Mouse (Mus musculus) MEL (cell line): ENCODE measurements around the gene Olfr56. TPM values are rescaled to one million over a fixed set of nuclear protein-coding genes. Genes with fewer than 3 reads are reported as not detected.

Experiments used
- DNase-seq: peaks from one replicate; pipeline ENCODE4 v3.0.0; 2011; ENCODE audit warnings: low read depth, low spot score
- H3K27ac ChIP-seq: 2 replicates; pipeline ENCODE4 v1.5.1; 2012; ENCODE audit warnings: low read depth, mild to moderate bottlenecking, control low read depth, low read length, moderate library complexity; ENCODE audit not compliant: control insufficient read depth
- H3K27me3 ChIP-seq, 2 experiments: fragments of 150-350 bp in 1 of 2; sonication (generic) in 1 of 2; 2 replicates each; pipeline ENCODE4 v1.6.1; 2012; ENCODE audit warnings: low read length in 2 of 2, mild to moderate bottlenecking in 2 of 2, improper control_type of control experiment in 1 of 2, moderate library complexity in 1 of 2; ENCODE audit not compliant: insufficient read depth in 2 of 2, control insufficient read depth in 1 of 2
- H3K36me3 ChIP-seq, 2 experiments: 2 replicates each; pipeline ENCODE4 v1.6.1; 2012 to 2014; ENCODE audit warnings: low read length in 2 of 2, improper control_type of control experiment in 1 of 2, inconsistent platforms in 1 of 2, mild to moderate bottlenecking in 1 of 2; ENCODE audit not compliant: insufficient read depth in 2 of 2, control insufficient read depth in 1 of 2
- H3K4me1 ChIP-seq, 2 experiments: fragments of 150-350 bp in 1 of 2; sonication (generic) in 1 of 2; 2 replicates each; pipeline ENCODE4 v1.6.1; 2012; ENCODE audit warnings: low read length in 2 of 2, improper control_type of control experiment in 1 of 2, mild to moderate bottlenecking in 1 of 2; ENCODE audit not compliant: insufficient read depth in 2 of 2, control insufficient read depth in 1 of 2
- H3K4me3 ChIP-seq, 2 experiments: fragments of 150-350 bp in 1 of 2; sonication (generic) in 1 of 2; 2 replicates each; pipeline ENCODE4 v1.5.1; 2012; ENCODE audit warnings: low read depth in 2 of 2, low read length in 2 of 2, mild to moderate bottlenecking in 2 of 2, moderate library complexity in 2 of 2, control low read depth in 1 of 2, improper control_type of control experiment in 1 of 2; ENCODE audit not compliant: control insufficient read depth in 1 of 2, insufficient read depth in 1 of 2
- H3K79me2 ChIP-seq: 2 replicates; pipeline ENCODE4 v1.6.1; 2012; ENCODE audit warnings: mild to moderate bottlenecking, low read length, moderate library complexity; ENCODE audit not compliant: control insufficient read depth, poor library complexity, insufficient read depth
- H3K9ac ChIP-seq: 2 replicates; pipeline ENCODE4 v1.6.1; 2012; ENCODE audit warnings: low read depth, mild to moderate bottlenecking, control low read depth, low read length, moderate library complexity; ENCODE audit not compliant: control insufficient read depth, poor library complexity, severe bottlenecking
- H3K9me3 ChIP-seq: fragments of 150-350 bp; sonication (generic); replicated peaks from 2 replicates; pipeline ENCODE4 v1.6.1; 2012; ENCODE audit warnings: mild to moderate bottlenecking, low read length, improper control_type of control experiment, moderate library complexity; ENCODE audit not compliant: insufficient read depth
- CHD1 ChIP-seq: IDR thresholded peaks from 2 replicates; pipeline ENCODE4 v1.6.1; 2012; ENCODE audit warnings: low read depth, mild to moderate bottlenecking, inconsistent platforms, low read length, improper control_type of control experiment
- E2F4 ChIP-seq: IDR thresholded peaks from 2 replicates; pipeline ENCODE4 v1.6.1; 2011; ENCODE audit warnings: low read depth, low read length, improper control_type of control experiment, borderline replicate concordance
- ELF1 ChIP-seq: IDR thresholded peaks from 2 replicates; pipeline ENCODE4 v1.6.1; 2014; ENCODE audit warnings: low read depth, mild to moderate bottlenecking, inconsistent platforms, low read length, improper control_type of control experiment, moderate library complexity
- HCFC1 ChIP-seq: IDR thresholded peaks from 2 replicates; pipeline ENCODE4 v1.6.1; 2012; ENCODE audit warnings: low read depth, mild to moderate bottlenecking, inconsistent platforms, low read length, improper control_type of control experiment, moderate library complexity
- JUND ChIP-seq: IDR thresholded peaks from 2 replicates; pipeline ENCODE4 v1.6.1; 2011; ENCODE audit warnings: low read depth, mild to moderate bottlenecking, improper control_type of control experiment, low read length
- KAT2A ChIP-seq: conservative IDR thresholded peaks from 2 replicates; pipeline ENCODE4 v1.6.1; 2012; ENCODE audit warnings: low read depth, low read length, improper control_type of control experiment, inconsistent platforms
- MAFK ChIP-seq: IDR thresholded peaks from 2 replicates; pipeline ENCODE4 v1.6.1; 2011; ENCODE audit warnings: low read depth, mild to moderate bottlenecking, low read length, improper control_type of control experiment, borderline replicate concordance
- MAX ChIP-seq: IDR thresholded peaks from 2 replicates; pipeline ENCODE4 v1.6.1; 2011; ENCODE audit warnings: low read length, improper control_type of control experiment
- MYB ChIP-seq: IDR thresholded peaks from 2 replicates; pipeline ENCODE4 v1.6.1; 2011; ENCODE audit warnings: mild to moderate bottlenecking, low read depth, low read length, improper control_type of control experiment
- MYC ChIP-seq: IDR thresholded peaks from 2 replicates; pipeline ENCODE4 v1.6.1; 2011; ENCODE audit warnings: low read depth, mild to moderate bottlenecking, low read length, improper control_type of control experiment, moderate library complexity
- POLR2AphosphoS2 ChIP-seq: IDR thresholded peaks from 2 replicates; pipeline ENCODE4 v1.6.1; 2011; ENCODE audit warnings: low read length, improper control_type of control experiment
- POLR2AphosphoS5 ChIP-seq: IDR thresholded peaks from 2 replicates; pipeline ENCODE4 v1.6.1; 2012; ENCODE audit warnings: low read depth, borderline replicate concordance, mild to moderate bottlenecking, inconsistent platforms, low read length, moderate library complexity, mixed read lengths
- RAD21 ChIP-seq: IDR thresholded peaks from 2 replicates; pipeline ENCODE4 v1.6.1; 2011; ENCODE audit warnings: mild to moderate bottlenecking, low read depth, low read length, improper control_type of control experiment
- TAL1 ChIP-seq: IDR thresholded peaks from 2 replicates; pipeline ENCODE4 v1.6.1; 2012; ENCODE audit warnings: mild to moderate bottlenecking, inconsistent platforms, low read length, moderate library complexity, mixed read lengths
- TCF12 ChIP-seq: IDR thresholded peaks from 2 replicates; pipeline ENCODE4 v1.6.1; 2014; ENCODE audit warnings: low read depth, mild to moderate bottlenecking, inconsistent platforms, low read length, improper control_type of control experiment, moderate library complexity
- UBTF ChIP-seq: IDR thresholded peaks from 2 replicates; pipeline ENCODE4 v1.6.1; 2012; ENCODE audit warnings: low read depth, mild to moderate bottlenecking, inconsistent platforms, low read length, improper control_type of control experiment, moderate library complexity, borderline replicate concordance; ENCODE audit not compliant: insufficient read depth
- USF1 ChIP-seq: IDR thresholded peaks from 2 replicates; pipeline ENCODE4 v1.6.1; 2014; ENCODE audit warnings: low read depth, mild to moderate bottlenecking, inconsistent platforms, low read length, improper control_type of control experiment, moderate library complexity
- ZC3H11A ChIP-seq: IDR thresholded peaks from 2 replicates; pipeline ENCODE4 v1.6.1; 2012; ENCODE audit warnings: low read depth, mild to moderate bottlenecking, inconsistent platforms, low read length, improper control_type of control experiment
- polyA plus RNA-seq, 2 experiments: library from polyadenylated mRNA; stranded (reverse) in 1 of 2; unstranded in 1 of 2; fragments of >175 nt in 1 of 2; fragments of >200 nt in 1 of 2; gene quantifications; 2 replicates each; pipeline versions ENCODE4 v1.2.1 to v1.2.4; 2012; ENCODE audit warnings: low replicate concordance in 2 of 2, low read depth in 1 of 2; ENCODE audit not compliant: insufficient read length in 2 of 2, insufficient read depth in 1 of 2, missing spikeins in 1 of 2
- total RNA-seq: library from RNA; depleted of rRNA; stranded (reverse); fragments of 300-350 nt; gene quantifications from 2 replicates; pipeline ENCODE4 v1.2.3, GENCODE M21; 2012

Olfr56 gene
- total and polyA plus RNA-seq, 3 experiments: 0.58 to 0.92 TPM; not detected in 1

- H3K4me3 ChIP-seq: no peak overlapping the region
- no peak overlapping the region for H3K9ac ChIP-seq
- H3K4me1 ChIP-seq: no peaks in the 10 kb centered on the region
- TF ChIP-seq TAL1 (no peak), MAFK (no peak), KAT2A (no peak), MYB (no peak), UBTF (no peak), TCF12 (no peak), JUND (no peak), HCFC1 (no peak), E2F4 (no peak), USF1 (no peak), CHD1 (no peak), POLR2AphosphoS2 (no peak), POLR2AphosphoS5 (no peak), ZC3H11A (no peak), RAD21 (no peak), ELF1 (no peak), MAX (no peak), MYC (no peak)
- peaks cover 16 to 19% of the 10 kb centered on the region in 2 experiments for H3K27me3 ChIP-seq
- H3K9me3 ChIP-seq: no peaks in the 10 kb centered on the region
- DNase-seq: no peak
- H3K79me2 ChIP-seq: no peaks in the 10 kb centered on the region
- H3K27ac ChIP-seq: no peak overlapping the region
- H3K36me3 ChIP-seq: no peaks in the 10 kb centered on the region
Observed at GRCm38 (mm10) chr11:49156821-49157814, 178.4 kb downstream of the Olfr56 start.
